Mouse (Mus musculus): ENCODE measurements around the gene Vsx1.

The Vsx1 gene

GRCm38 (mm10) chr2:150646411-150647121, 42.6 kb downstream of the Vsx1 start:
- no peak for ATAC-seq (ENCODE audit: low TSS enrichment)

- ATAC-seq (ENCODE audit: low TSS enrichment) = no peak
These were observed 43.9 kb downstream of the Vsx1 start for GRCm38 (mm10) chr2:150645225-150645624.

DNA sequence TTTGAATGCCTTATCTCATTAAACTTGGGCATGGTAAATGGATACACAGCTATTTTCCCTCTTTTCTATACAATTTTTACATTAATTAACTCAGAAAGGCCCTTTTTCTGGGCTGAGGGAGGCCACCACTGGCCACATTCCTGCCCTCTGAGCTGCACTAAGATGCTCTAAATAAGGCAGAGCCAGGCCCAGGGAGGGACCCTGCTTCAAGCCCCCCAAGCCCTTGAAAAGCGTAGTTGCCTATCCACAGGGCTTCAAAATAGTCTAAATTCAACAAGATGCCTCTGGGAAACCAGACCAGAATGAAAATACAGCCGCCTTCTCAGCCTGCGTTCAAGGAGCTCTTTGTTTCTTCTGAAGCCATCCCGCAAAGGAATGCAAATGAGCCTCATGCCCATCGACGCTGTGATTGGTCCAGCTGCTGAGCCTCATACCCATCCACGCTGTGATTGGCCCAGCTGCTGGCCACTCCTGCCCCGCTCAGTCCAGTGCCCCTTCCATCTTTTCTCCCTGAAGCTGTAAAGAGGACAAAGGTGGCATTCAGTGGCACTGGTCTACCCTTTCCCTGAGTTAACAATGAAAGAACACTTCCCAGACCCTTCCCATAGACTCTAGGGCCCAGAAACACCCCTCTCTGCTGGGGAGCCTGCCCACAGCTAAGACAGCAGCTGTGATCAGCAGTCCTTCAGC, 45.3 kb downstream of the Vsx1 start:
- ATAC-seq (ENCODE audit: low TSS enrichment) = peak; percentile 93

- no peak for ATAC-seq (ENCODE audit: low TSS enrichment)
These were observed 46.0 kb downstream of the Vsx1 start for GRCm38 (mm10) chr2:150643166-150643565.

DNA sequence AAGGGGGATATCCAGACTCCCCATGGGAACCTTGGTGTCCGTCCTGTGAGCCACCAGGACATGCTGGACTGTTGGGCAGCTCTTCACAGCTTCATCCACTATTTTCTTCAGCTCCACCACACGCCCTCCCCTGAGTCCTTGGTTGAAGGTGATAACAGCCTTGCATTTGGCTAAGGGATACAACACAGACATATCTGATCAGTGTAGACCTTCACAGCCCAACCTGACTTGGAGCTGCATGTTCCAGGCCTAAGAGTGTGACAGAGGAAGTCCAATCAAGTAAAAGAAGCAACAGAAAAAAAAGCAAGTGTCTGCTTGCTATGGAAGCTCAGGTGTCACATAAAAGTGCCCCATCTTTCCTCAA, 50.8 kb downstream of the Vsx1 start:
- no peak for ATAC-seq (ENCODE audit: low TSS enrichment)

DNA sequence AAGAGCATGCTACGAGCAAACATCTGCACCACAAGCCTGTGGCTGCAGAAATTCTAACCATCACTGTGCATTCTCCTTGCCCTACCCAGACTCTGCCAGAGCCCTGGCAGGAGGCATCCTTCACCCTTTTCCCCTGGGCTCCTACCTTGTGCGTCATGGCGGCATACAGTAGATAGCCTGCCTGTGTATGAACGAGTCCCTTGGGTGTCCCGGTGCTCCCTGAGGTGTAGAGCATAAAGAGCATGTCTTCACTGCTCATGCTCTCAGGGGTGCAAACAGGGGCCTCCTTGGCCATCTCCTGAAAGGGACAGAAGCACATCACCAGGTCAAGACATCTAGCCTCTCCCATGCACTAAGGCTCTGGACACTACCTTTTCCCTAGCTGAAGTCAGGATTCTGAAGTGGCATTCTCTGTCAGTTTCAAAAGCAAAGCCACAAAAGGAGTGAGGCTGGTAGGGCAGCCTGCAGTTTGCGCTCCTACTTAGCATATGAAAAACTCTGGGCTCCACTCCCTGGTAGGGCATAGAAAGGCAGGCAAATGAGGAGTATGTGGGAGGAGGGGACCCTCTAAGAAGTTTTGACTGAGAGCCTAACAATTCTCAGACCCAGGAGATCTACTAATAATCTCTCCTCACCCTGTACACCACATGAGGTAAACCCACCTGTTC, 51.3 kb downstream of the Vsx1 start:
- ATAC-seq (ENCODE audit: low TSS enrichment) = peak; percentile 43

DNA sequence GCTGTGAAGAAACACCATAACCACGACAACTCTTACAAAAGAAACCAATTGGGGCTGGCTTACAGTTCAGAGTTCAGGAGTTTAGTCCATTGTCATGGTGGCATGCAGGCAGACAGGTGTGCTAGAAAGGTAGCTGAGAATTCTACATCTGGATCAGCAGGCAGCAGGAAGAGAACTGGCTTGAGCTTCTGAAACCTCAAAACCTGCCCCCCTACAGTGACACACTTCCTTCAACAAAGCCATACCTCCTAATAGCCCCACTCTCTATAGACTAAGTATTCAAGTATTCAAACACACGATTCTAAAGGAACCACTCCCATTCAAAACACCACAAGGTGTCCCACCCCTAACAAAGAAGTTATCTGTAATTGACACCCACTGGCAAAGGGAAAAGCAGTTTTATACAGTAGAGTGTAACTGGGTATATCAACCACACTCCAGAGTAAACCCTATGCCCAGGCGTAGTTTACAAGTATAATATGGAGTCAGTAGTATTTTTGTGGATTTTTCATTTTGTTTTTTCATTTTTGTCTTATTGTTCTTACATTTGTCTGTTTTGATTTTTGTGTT, 53.2 kb downstream of the Vsx1 start:
- no peak for ATAC-seq (ENCODE audit: low TSS enrichment)

Data from frontal cortex, adult (tissue).